Mouse (Mus musculus) intestine, postnatal 0 days (tissue): ENCODE data around the gene Prkrip1. TPM values are rescaled to one million over a fixed set of nuclear protein-coding genes. Genes with fewer than 3 reads are reported as not detected.

Experiments
- ATAC-seq: fragments of 200-750 bp; cut with Nextera tagmentation; 2 replicates; pipeline ENCODE4 v1.8.0; 2017; ENCODE audit warnings: mild to moderate bottlenecking, moderate TSS enrichment, moderate library complexity
- H3K27ac ChIP-seq: fragments of 300-500 bp; sonication (generic); 2 replicates; pipeline ENCODE4 v1.5.1; 2014; ENCODE audit warnings: mild to moderate bottlenecking, low read depth, low read length, moderate library complexity
- H3K27me3 ChIP-seq: fragments of 300-500 bp; sonication (generic); replicated peaks from 2 replicates; pipeline ENCODE4 v1.6.1; 2014; ENCODE audit warnings: low read length, mixed read lengths; ENCODE audit not compliant: control insufficient read depth, insufficient read depth
- H3K36me3 ChIP-seq: fragments of 300-500 bp; sonication (generic); 2 replicates; pipeline ENCODE4 v1.6.1; 2014; ENCODE audit warnings: mild to moderate bottlenecking, moderate library complexity; ENCODE audit not compliant: control insufficient read depth, insufficient read depth
- H3K4me1 ChIP-seq: fragments of 300-500 bp; sonication (generic); replicated peaks from 2 replicates; pipeline ENCODE4 v1.6.1; 2014; ENCODE audit warnings: antibody characterized with exemption, low read length, mixed read lengths; ENCODE audit not compliant: control insufficient read depth, insufficient read depth
- H3K4me2 ChIP-seq: fragments of 300-500 bp; sonication (generic); replicated peaks from 2 replicates; pipeline ENCODE4 v1.6.1; 2014; ENCODE audit warnings: low read depth, mild to moderate bottlenecking, moderate library complexity
- H3K4me3 ChIP-seq: fragments of 300-500 bp; sonication (generic); 2 replicates; pipeline ENCODE4 v1.5.1; 2014; ENCODE audit warnings: low read depth, low read length
- H3K9ac ChIP-seq: fragments of 300-500 bp; sonication (generic); 2 replicates; pipeline ENCODE4 v1.6.1; 2014; ENCODE audit warnings: mild to moderate bottlenecking, low read depth, low read length
- H3K9me3 ChIP-seq: fragments of 300-500 bp; sonication (generic); 2 replicates; pipeline ENCODE4 v1.6.1; 2016; ENCODE audit warnings: mixed run types; ENCODE audit not compliant: control insufficient read depth
- CTCF ChIP-seq: sonication (generic); IDR thresholded peaks from 2 replicates; pipeline ENCODE4 v1.5.1; 2016; ENCODE audit warnings: low read depth, mild to moderate bottlenecking, control low read depth, antibody characterized with exemption, moderate library complexity
- WGBS: fragments of 180-500 bp; shearing (Covaris S2); extraction: QIAGEN DNeasy Blood & Tissue Kit; methylation state at CpG from one replicate; pipeline ENCODE4 v1.1.7; 2014; 5-methylcytosine and 5-hydroxymethylcytosine counted together
- polyA plus RNA-seq: library from polyadenylated mRNA; unstranded; fragments of >200 nt; fragmentation: Nextera tagmentation; extraction: Ambion mirVana; gene quantifications from 2 replicates; pipeline ENCODE4 v1.2.1, GENCODE M21; 2015

Prkrip1 gene
- 37.7 and 40.0 TPM in 2 replicates for polyA plus RNA-seq

DNA sequence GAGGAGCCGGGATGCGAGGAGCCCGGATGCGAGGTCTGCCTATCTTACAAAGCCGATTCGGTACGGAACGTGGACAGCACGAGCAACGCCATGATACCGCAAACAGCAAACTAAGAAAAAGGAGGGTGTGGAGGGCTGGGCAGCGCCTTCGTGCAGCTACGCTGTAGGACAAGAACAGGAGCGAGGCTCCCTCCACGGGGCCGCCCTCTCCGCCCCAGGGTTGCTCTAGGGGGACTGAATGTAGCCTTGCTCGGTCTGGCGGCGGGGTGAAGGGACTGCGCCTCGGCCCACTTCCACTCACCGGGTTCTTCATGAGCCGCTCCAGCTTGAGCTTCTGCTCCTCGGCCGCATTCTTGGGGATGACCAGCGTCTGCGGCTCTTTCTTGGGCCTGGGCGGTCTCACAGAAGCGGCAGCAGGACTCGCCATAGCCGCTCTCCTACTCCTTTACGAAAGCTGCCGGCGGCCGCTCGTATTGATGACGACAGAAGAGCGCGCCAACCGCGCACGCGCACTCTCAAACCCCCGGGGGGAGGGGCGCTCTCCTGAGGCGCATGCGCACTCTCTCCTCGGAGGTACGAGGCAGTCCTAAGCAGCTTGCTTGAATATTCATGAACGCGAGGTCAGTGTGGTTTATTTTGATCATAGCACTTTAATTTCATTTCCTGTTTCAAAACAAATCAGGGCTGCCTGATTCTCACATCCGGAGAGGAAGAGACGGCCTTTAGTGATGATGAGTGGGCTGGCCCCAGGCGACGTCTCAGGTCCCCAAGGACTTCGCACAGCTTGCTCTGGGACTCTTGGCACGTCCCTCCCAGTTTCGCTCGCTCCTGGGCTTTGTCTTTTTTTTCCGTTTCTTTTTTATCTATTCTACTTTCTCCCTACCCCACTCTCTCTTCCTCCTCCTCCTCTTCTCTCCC lies at the start of gene Prkrip1:
Gene Prkrip1 (minus strand): TSS at position 490 of the 918 bp plus-strand sequence.
- Histone ChIP-seq H3K4me2 (peak within 1 kb of the TSS; percentile 77), H3K36me3 (peaks cover 32% of the 10 kb centered on the region), H3K9ac (peak within 1 kb of the TSS; percentile 91), H3K4me1 (no peaks in the 10 kb centered on the region), H3K4me3 (peak within 1 kb of the TSS; percentile 93), H3K9me3 (no peaks in the 10 kb centered on the region), H3K27ac (peak within 1 kb of the TSS; percentile 79), H3K27me3 (no peaks in the 10 kb centered on the region)
- TF ChIP-seq CTCF: no peak
- ATAC-seq: peak; percentile 87
- WGBS: under 1% methylated on average over 61 of the region's 62 CpGs

DNA sequence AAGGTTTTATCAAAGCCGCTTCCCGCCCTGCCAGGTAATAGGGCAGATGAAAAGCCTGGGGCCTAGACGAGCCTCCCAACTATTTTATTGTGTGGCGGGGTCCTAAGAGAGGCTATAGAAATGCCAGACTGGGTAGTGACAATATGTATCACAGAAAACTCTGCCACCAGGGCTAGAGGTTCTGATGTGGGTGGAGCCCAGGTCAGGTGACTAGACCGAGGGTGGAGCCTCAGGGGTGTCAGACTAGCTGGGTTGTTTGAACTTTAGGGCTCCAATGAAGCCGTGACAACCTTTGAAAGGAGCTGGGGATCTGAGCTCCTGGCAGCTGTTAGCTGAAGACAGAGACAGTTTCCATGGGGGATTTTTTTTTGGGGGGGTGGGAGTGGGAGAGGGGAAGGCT lies 49.7 kb upstream of the Prkrip1 start:
- Histone ChIP-seq H3K4me1 (no peaks in the 10 kb centered on the region), H3K4me3 (no peak overlapping the region), H3K27me3 (peaks cover 6% of the 10 kb centered on the region), H3K36me3 (peaks cover 11% of the 10 kb centered on the region; the same call in 1 of the 2 replicates), H3K9me3 (no peaks in the 10 kb centered on the region), H3K9ac (no peak overlapping the region), H3K4me2 (no peak overlapping the region), H3K27ac (no peak overlapping the region)
- TF ChIP-seq CTCF: no peak
- ATAC-seq: no peak
- 63% methylated on average over 6 of the region's 6 CpGs for WGBS

DNA sequence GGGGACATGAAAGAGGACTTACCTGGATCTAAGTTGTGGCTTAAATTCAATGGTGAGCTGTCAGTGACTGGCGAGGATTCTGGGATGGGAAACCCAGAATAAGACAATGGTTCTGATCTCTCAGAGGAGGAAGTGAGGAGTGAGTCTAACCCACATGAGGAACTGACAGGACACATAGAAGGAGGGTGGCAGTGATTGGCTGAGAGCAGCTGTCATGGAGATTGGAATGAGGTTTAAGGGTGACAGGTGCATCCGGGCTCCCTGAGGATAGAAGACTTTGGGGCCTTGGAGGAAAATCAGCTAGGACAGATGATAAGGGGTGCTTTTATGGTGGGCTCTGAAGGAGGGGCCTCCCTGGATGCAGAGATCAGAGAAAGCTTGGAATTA lies 47.7 kb upstream of the Prkrip1 start, which contains the start of gene Sh2b2:
Gene Sh2b2 (minus strand): TSS at position 105 of the 387 bp plus-strand sequence.
- 83% methylated on average over 2 of the region's 2 CpGs for WGBS
- H3K27ac ChIP-seq: peak within 1 kb of the TSS; percentile 35; the same call in 1 of the 2 replicates
- H3K27me3 ChIP-seq: peaks cover 10% of the 10 kb centered on the region
- H3K9me3 ChIP-seq: no peaks in the 10 kb centered on the region
- H3K4me3 ChIP-seq: peak within 1 kb of the TSS; percentile 68; the same call in 1 of the 2 replicates
- no peak for ATAC-seq
- no peak for TF ChIP-seq CTCF
- H3K9ac ChIP-seq: no peak within 1 kb of the TSS
- no peaks in the 10 kb centered on the region for H3K4me1 ChIP-seq
- 0 out of 2 replicates have a peak, but pooled peaks cover 3% of the 10 kb centered on the region for H3K36me3 ChIP-seq
- peak within 1 kb of the TSS; percentile 99 for H3K4me2 ChIP-seq

DNA sequence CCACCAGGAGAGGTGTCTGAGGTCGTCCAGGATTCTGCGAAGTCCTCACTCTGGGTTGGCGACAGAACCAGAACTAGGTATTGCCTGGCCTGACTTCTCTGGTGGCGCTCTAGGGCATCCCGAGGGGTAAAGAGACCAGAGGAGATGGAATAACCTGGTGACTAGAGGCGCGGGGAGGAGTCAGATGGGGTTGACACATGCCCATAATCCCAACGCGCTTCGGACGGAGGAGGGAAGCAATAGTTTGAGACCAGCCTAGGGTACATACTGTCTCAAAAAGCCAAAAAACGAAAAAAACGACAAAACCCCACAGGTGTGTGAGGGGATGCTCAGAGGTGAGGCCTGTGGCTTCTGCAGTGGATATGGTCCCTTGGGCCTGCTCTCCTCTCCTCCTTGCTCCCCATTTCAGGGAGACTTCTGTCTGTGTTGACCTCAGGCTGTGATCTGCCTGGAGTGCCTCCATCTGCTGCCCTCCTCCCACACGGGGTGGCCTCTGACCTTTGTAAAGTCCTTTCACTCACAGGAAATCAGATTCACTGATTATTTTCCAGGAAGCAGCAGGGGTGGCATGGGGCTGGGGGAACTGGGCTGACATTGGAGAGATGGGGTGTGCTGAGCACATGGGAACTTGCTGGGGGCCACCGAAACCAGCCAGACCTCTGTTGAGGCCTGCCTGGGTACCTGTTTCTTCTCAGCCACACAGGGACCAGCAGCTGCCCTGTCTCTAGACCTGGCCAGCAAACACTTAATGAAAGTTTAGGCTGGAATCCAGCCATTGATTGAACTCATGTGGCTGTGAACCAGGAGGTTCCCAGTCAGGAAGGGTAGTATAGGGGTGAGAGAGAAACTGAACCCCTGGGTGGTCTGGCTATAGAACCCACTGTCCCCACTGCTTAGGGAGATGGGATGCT lies 47.0 kb upstream of the Prkrip1 start:
- WGBS: 29% methylated on average over 15 of the region's 15 CpGs
- no peak for ATAC-seq
- H3K27ac ChIP-seq: peak overlapping the region; percentile 35; the same call in 1 of the 2 replicates
- peaks cover 10% of the 10 kb centered on the region for H3K27me3 ChIP-seq
- peak overlapping the region; percentile 99 for H3K4me2 ChIP-seq
- H3K4me3 ChIP-seq: peak overlapping the region; percentile 68; the same call in 1 of the 2 replicates
- no peak overlapping the region for H3K9ac ChIP-seq
- 0 out of 2 replicates have a peak, but pooled peaks have one; percentile 17 for TF ChIP-seq CTCF
- no peaks in the 10 kb centered on the region for H3K4me1 ChIP-seq
- H3K9me3 ChIP-seq: no peaks in the 10 kb centered on the region
- no peaks in the 10 kb centered on the region for H3K36me3 ChIP-seq

DNA sequence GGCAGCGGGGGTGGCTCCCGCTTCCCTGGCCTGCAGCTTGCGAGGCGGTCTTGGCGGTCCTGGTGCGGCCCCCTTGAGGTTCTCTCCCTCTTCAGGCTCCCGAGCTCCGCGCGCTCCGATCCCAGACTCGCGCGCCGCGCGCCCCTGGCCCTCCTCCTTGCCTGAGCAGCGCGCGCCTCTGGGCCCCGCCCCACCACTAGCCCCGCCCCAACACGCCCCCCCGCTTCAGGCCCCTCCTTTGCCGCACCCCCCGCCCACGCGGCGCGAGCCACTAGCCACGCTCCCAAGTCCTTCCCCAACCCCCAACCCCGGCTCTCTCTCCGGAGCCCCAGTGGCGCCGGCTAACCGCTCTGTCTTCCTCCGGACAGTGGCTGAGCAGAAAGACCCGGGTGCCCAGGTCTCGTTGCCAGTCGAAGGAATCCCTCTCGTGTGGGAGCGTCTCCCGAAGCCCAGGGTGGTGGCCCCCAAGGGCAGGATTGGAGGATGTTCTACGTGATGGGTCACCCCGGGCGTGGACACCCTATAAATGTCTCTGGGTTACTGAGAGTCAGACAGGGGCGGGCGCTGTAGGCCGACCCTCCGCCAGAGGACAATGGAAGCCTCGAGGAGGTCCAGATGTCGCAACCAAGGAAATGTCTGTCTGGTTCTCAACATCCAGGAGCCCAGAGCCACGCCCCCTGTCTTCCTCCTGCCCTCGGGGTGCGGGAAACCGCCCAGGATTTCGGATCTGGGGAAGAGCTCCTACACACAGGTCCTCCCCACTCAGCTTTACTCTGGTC lies 46.2 kb upstream of the Prkrip1 start:
- Histone ChIP-seq H3K9ac (peak overlapping the region; percentile 48; the same call in 1 of the 2 replicates), H3K4me3 (peak overlapping the region; percentile 68), H3K27ac (peak overlapping the region; percentile 50; the same call in 1 of the 2 replicates), H3K9me3 (no peaks in the 10 kb centered on the region), H3K36me3 (no peaks in the 10 kb centered on the region), H3K4me1 (no peaks in the 10 kb centered on the region), H3K27me3 (peaks cover 10% of the 10 kb centered on the region), H3K4me2 (peak overlapping the region; percentile 99)
- WGBS: under 1% methylated on average over 42 of the region's 57 CpGs
- peak; percentile 32 for ATAC-seq
- TF ChIP-seq CTCF: no peak
